Mouse (Mus musculus) kidney, adult 8-10 months (tissue): ENCODE measurements at regions not wholly inside any gene's neighbourhood (a gene's known extent, or its start where the extent isn't known, plus 50 kb on each side); places are given as distances from the start of the nearest gene placed in this dataset.

Experiments
- DNase-seq, 2 experiments: peaks; one replicate each; pipeline ENCODE4 v3.0.0; 2022

- no peak for DNase-seq
Measured at GRCm38 (mm10) chr8:12152825-12153224, 125.8 kb upstream of the A230072I06Rik start.

- DNase-seq: no peak
Measured at GRCm38 (mm10) chr8:12156893-12157292, 121.7 kb upstream of the A230072I06Rik start.

- no peak for DNase-seq
Measured at GRCm38 (mm10) chr8:12158188-12158587, 120.4 kb upstream of the A230072I06Rik start.

GRCm38 (mm10) chr8:12162921-12163705 is 115.5 kb upstream of the A230072I06Rik start:
- DNase-seq: peak; percentile 4 to 25

GRCm38 (mm10) chr8:12165487-12166152 is 113.0 kb upstream of the A230072I06Rik start:
- DNase-seq: no peak

GRCm38 (mm10) chr8:12171788-12172187 is 106.8 kb upstream of the A230072I06Rik start:
- DNase-seq: no peak

- DNase-seq: no peak
Measured at GRCm38 (mm10) chr8:12175496-12175895, 103.1 kb upstream of the A230072I06Rik start.

GRCm38 (mm10) chr8:12184666-12185065 is 94.0 kb upstream of the A230072I06Rik start:
- no peak for DNase-seq

GRCm38 (mm10) chr8:12187366-12187765 is 91.3 kb upstream of the A230072I06Rik start:
- DNase-seq: no peak

- DNase-seq: peak; percentile 49 to 62
Measured at GRCm38 (mm10) chr8:12188451-12188850, 90.2 kb upstream of the A230072I06Rik start.

GRCm38 (mm10) chr8:12188960-12189359 is 89.7 kb upstream of the A230072I06Rik start:
- no peak for DNase-seq

GRCm38 (mm10) chr8:12192006-12192405 is 86.6 kb upstream of the A230072I06Rik start:
- DNase-seq: peak in 1 of 2 experiments; percentile 8

GRCm38 (mm10) chr8:12205909-12206308 is 72.7 kb upstream of the A230072I06Rik start:
- no peak for DNase-seq

GRCm38 (mm10) chr8:12207412-12207811 is 71.2 kb upstream of the A230072I06Rik start:
- no peak for DNase-seq

GRCm38 (mm10) chr8:12213774-12214173 is 64.8 kb upstream of the A230072I06Rik start:
- no peak for DNase-seq

- no peak for DNase-seq
Measured at GRCm38 (mm10) chr8:12214205-12215019, 64.2 kb upstream of the A230072I06Rik start.

GRCm38 (mm10) chr8:12221506-12221905 is 57.1 kb upstream of the A230072I06Rik start:
- DNase-seq: peak; percentile 85 to 90

- DNase-seq: no peak
Measured at GRCm38 (mm10) chr8:12223376-12223775, 55.2 kb upstream of the A230072I06Rik start.
